Mouse (Mus musculus) myocyte (in vitro differentiated cells): ENCODE measurements at regions not wholly inside any gene's neighbourhood (a gene's known extent, or its start where the extent isn't known, plus 50 kb on each side); places are given as distances from the start of the nearest gene placed in this dataset.

Source experiments
- CEBPB ChIP-seq: IDR thresholded peaks from 2 replicates; pipeline ENCODE4 v1.6.1; 2011; ENCODE audit warnings: mild to moderate bottlenecking, moderate library complexity; ENCODE audit not compliant: poor library complexity, insufficient read depth, severe bottlenecking
- E2F4 ChIP-seq: IDR thresholded peaks from one replicate; pipeline ENCODE4 v1.6.1; 2011; ENCODE audit warnings: mild to moderate bottlenecking, control low read depth, moderate library complexity; ENCODE audit not compliant: insufficient read depth
- MAX ChIP-seq: IDR thresholded peaks from one replicate; pipeline ENCODE4 v1.6.1; 2011; ENCODE audit warnings: low read depth, mild to moderate bottlenecking, control low read depth
- POLR2A ChIP-seq: IDR thresholded peaks from one replicate; pipeline ENCODE4 v1.6.1; 2011; ENCODE audit warnings: low read depth, mild to moderate bottlenecking, control low read depth, moderate library complexity; ENCODE audit not compliant: insufficient read length
- TCF12 ChIP-seq: IDR thresholded peaks from one replicate; pipeline ENCODE4 v1.6.1; 2011; ENCODE audit warnings: mild to moderate bottlenecking, control low read depth; ENCODE audit not compliant: poor library complexity, insufficient read depth, severe bottlenecking
- USF1 ChIP-seq: IDR thresholded peaks from one replicate; pipeline ENCODE4 v1.6.1; 2011; ENCODE audit warnings: low read depth, mild to moderate bottlenecking, control low read depth, moderate library complexity

GRCm38 (mm10) chr16:30842831-30843230, 238.4 kb downstream of the Xxylt1 start:
- TF ChIP-seq USF1 (no peak), TCF12 (no peak), E2F4 (no peak), CEBPB (no peak), POLR2A (no peak), MAX (no peak)
